Mouse (Mus musculus) heart, postnatal 36 days (tissue): ENCODE measurements around the gene Hsd17b14. TPM values are rescaled to one million over a fixed set of nuclear protein-coding genes. Genes with fewer than 3 reads are reported as not detected.
A peak's percentile ranks its signal among the peaks of the same experiment; 100 is the strongest.

Source experiments
- DNase-seq, 2 experiments: peaks; one replicate each; pipeline ENCODE4 v3.0.0; 2021 to 2022
- intact Hi-C: fragments of 180-260 bp; cut with DNase I; formaldehyde crosslinking; loops from one replicate; pipeline ENCODE4 v1.15.1; 2025
- total RNA-seq, 2 experiments: library from RNA; stranded (reverse); gene quantifications; 2 replicates each; pipeline ENCODE4 v1.2.3; 2021

The Hsd17b14 gene
- total RNA-seq, 2 experiments from 2014 or later = 0.41 to 0.67 TPM

DNA sequence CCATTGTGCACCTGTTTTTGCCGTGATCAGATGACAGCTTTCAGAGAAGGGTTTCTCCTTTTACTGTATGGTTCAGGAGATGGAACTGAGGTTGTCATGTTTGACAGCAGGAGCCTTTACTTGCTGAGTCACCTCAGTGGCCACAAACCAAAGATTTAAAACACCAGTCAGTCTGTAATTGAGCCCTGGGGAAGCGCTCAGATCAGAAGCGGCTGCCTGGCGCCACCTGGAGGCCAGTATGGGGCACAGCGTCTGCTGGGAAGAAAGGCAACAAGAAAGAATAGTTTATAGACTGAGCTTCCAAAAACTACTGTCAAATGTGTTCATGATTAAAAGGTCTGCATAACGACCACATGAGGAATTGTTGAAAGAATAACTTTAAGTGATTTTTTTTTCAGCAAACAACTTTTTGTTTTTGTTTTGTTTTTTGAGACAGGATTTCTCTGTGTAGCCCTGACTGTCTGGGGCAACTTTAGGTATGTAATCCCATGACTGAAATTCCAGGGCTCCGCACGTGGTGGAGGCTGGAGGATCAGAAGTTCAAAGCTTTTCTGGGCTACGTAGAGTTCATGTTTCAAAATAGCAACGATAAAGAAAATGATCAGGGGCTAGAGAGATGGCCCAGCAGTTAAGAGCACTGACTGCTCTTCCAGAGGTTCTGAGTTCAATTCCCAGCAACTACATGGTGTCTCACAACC, 38.6 kb downstream of the Hsd17b14 start:
- intact Hi-C loops = loop anchor here (2.0 to 5.0 kb wide), 2 partner anchors 34 to 90 kb away; partner anchors contain the start of gene Rasip1
- peak; percentile 71 to 78 for DNase-seq

DNA sequence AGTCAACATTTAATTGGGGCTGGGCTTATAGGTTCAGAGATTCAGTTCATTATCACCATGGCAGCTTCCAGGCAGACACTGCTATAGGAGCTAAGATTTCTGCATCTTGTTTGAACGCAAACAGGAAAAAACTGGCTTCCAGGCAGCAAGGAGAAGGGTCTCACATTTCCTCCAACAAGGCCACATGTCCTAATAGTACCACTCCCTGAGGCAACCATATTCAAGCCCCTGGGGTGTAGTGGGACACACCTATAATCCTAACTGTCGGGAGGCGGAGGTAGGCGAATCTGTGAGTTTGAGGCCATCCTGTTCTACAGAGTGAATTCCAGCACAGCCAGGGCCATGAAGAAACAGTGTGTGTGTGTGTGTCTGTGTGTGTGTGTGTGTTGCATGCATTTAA, 40.5 kb downstream of the Hsd17b14 start:
- DNase-seq = no peak
- intact Hi-C loops = loop anchor here (1.0 kb wide), 1 partner anchor 16 kb away; no protein-coding TSS in a partner anchor

DNA sequence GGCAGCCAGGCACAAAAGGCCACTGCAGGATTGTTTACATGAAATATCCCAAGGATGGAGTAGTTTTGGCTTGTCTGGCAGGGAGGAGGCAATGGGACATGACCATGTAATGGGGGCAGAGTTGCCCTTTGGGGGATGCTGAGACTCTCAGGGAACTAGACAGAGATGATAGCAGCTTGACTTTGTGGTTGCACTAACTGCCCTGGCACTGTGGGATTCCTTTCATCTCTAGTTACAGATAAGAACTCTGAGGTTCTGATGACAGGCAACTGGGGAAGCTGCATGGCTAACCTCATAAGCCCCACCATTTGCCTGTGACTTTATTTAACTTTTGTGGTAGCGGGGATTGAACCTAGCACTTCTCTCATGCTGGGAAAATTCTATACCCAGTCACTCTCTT, 41.4 kb downstream of the Hsd17b14 start:
- no peak for DNase-seq
- intact Hi-C loops = no loop called here

DNA sequence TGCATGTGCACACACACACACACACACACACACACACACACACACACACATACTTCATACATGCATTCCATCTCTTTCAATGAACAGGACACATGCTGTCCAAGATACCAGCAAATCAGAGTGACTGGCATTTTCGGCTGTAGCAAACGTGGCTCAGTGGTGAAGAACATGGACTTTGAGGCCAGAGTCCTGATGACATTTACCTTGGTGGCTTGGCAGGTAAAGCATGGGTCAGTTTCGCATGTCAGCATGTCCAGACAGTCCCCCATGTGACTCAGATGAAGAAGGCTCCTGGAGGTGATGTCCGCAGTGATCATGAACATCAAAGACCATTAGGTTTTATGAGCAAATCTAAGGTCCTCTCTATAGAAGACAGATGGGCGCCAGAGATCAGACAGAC, 42.3 kb downstream of the Hsd17b14 start:
- intact Hi-C loops = no loop called here
- DNase-seq = no peak

DNA sequence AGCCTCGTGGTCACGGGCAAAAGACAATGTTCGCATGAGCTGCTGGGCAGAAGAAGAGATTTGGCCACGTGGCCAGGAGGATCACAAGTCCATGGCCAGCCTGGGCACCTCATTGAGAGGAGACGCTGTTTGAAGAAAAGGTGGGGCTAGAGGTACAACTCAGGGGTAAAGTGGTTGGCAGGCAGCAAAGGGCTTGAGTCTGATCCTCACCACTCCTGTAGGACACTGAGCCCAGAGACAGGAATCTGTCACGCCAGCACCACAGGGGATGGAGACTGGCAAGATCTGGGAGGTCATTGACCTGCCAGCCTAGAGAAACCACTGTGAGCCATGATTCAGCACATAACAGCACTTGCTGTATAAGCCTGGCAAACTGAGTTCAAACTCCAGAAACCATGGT, 42.8 kb downstream of the Hsd17b14 start:
- intact Hi-C loops = no loop called here
- DNase-seq = no peak

DNA sequence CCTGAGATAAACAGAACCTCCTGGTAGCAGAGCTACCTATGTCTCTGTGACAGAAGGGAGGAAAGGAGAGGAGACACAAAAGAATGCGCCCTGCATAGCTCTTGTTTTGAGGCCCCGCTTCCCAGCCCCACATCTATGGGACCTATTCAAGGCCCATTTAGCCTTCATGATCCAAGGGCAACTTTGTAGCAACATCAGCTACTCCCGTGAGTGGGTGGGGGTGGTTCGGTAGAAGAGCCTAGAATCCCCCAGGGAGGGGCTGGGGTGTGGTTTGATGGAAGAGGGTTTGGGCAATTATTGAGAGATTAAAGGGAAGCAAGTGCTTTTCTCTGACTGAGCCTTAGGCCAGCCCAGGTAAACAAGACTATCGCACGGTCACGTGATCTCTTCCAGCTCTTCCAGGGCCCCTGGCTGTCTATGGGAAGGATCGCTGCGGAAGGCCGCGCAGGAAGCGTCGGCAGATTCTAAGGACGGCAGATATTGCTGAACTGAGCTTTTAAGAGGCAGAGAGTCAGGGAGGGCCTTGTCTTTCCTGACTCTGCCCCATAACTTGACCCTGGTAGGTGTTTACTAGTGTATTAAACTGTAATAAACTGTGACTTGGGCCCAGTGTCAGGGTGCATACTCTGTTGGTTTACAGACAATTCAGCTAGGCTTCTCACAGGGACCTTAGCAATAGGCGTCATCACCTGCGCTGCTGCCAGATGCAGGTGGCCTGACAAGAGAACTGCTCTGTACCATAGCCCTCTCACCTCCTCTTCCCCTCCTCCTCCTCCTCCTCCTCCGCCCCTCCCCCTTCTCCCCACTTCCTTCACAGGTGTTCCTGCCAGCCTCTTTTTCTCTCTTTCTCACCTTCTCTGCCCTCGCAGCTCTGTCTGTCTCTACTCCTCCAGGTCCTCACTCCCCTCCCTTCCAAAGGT, 44.5 kb downstream of the Hsd17b14 start:
- intact Hi-C loops = no loop called here
- no peak for DNase-seq

DNA sequence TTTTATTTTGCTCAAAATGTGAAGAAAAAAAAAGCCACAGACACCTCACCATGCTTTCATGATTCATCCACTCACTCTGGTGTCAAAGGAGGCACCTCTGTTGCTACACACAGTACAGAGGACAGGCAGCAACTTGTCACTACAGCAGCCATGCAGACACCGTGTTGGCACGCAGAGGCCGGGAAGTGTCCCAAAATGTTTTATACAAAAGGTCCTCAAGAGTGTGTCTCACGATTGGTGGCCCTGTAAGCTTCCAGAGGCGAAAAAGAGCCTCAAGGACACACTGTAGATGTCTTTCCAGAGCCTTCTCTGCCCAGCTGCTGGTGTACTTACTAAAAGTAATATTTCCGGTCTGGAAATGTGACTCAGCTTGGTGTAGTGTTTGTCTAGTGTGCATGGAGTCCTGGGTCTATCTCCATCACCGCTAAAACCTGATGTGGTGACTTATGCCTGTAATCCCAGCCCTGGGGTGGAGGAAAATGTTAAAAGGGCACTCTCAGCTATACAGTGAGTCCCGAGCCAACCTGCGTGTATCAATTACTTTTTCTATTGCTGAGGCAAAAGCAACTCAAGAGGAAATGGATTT, 51.1 kb downstream of the Hsd17b14 start:
- intact Hi-C loops = no loop called here
- no peak for DNase-seq

DNA sequence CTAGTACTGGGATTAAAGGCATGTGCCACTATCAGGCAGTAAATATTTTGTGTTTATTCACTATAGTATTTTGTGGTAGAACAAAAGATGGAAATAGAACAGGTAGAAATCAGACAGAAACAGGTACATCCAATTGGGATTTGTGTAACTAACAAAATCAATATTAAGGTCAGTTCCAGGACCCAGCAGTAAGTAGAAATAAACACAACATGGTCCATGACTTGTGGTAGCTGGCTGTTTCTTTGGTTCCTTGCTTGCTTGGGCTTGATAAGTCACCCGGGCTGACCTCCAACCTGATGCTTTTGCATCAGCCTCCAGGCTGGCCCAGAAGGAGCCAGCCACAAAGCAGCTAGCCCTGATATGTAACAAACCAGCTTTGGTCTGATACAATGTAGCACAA, 54.8 kb downstream of the Hsd17b14 start:
- DNase-seq = no peak
- intact Hi-C loops = no loop called here

DNA sequence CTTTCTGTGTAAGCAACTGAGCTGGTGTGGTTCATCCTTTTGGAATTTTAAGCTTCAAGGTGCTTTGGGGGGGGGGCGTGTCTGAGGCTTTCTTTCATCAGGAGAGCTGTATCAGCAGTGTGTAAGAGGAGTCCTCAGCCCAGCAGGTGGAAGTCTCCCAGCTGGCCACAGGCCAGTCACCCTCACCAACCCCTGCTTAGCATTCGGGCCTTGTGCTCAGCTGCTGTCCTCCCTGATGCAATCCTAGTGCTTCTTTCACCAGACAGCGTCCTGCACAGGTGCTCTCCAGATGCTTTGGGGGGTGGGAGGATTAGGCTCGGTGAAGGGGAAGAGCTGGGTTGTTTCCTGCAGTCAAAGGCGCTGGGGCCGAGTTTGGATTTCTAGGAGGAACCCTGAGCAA, 61.6 kb downstream of the Hsd17b14 start:
- intact Hi-C loops = no loop called here
- no peak for DNase-seq

DNA sequence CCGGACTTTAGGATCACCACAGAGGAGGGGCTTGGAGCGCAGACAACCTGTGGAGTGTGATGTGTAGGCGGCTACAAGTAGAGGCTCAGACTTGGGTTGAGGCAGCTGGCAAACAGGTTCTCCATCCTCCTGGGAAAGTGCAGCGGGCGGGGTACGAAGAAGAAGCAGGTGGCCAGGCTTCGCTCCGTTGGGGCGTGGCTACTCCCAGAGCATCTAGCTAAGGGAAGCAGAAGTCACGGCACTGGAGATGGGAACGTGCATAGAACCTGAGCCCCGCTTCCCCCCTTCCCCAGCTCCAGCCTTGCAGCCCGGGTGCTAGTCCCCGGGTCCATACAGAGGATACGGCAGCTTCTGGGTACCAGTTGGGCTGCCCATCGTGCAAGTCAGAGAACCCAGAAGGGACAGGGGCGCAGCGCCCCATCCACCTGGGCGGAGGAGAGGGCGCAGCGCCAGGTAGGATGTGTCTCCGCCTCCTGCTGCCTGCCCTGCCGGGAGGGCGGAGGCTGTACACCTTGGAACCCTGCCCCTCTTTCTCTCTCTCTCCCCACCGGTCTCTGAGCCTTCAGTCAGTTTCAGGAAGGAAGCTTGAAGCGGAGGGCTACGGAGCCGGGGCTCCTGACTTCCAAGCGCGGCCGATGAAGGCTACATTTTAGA, 62.5 kb downstream of the Hsd17b14 start, which contains the start of gene Fut1:
Gene Fut1, plus strand, starts transcription at position 248 of the 654 bp plus-strand sequence.
- DNase-seq = no peak
- intact Hi-C loops = no loop called here

Other genes starting within 250 kb of the Hsd17b14 start
- 10 to 100 TPM; 24.6 to 27.4 TPM for gene Trpm4, start 221.1 kb upstream of the Hsd17b14 start, total RNA-seq
- gene Hrc, start 219.6 kb upstream of the Hsd17b14 start, total RNA-seq = 100 to 1,000 TPM; 842 to 873 TPM
- not detected for gene Ppfia3, start 187.9 kb upstream of the Hsd17b14 start, total RNA-seq
- 1 to 10 TPM; 1.3 to 1.7 TPM for gene Lin7b, start 184.3 kb upstream of the Hsd17b14 start, total RNA-seq
- gene Snrnp70, start 159.2 kb upstream of the Hsd17b14 start, total RNA-seq = 10 to 100 TPM; 92.8 to 95.9 TPM
- gene Kcna7, start 149.2 kb upstream of the Hsd17b14 start, total RNA-seq = 1 to 10 TPM; 4.5 to 5.8 TPM
- gene Ntf5, start 141.2 kb upstream of the Hsd17b14 start, total RNA-seq = under 1 TPM in 1 of 2 experiments, not detected in 1; 0.30 TPM
- gene Lhb, start 134.1 kb upstream of the Hsd17b14 start, total RNA-seq = not detected
- 100 to 1,000 TPM in 1 of 2 experiments, 10 to 100 TPM in 1; 96.0 to 102 TPM for gene Gys1, start 120.0 kb upstream of the Hsd17b14 start, total RNA-seq
- 10 to 100 TPM; 22.5 to 23.7 TPM for gene Ruvbl2, start 116.8 kb upstream of the Hsd17b14 start, total RNA-seq
- 100 to 1,000 TPM; 246 to 262 TPM for gene Ftl1, start 95.0 kb upstream of the Hsd17b14 start, total RNA-seq
- 10 to 100 TPM; 26.9 to 28.5 TPM for gene Bax, start 88.0 kb upstream of the Hsd17b14 start, total RNA-seq
- under 1 TPM in 1 of 2 experiments, not detected in 1; 0.16 TPM for gene Tulp2, start 73.0 kb upstream of the Hsd17b14 start, total RNA-seq
- 1 to 10 TPM; 5.4 to 5.8 TPM for gene Gm45808, start 68.1 kb upstream of the Hsd17b14 start, total RNA-seq
- gene Dhdh, start 66.1 kb upstream of the Hsd17b14 start, total RNA-seq = 1 to 10 TPM; 7.6 to 7.7 TPM
- gene Nucb1, start 44.5 kb upstream of the Hsd17b14 start, total RNA-seq = 100 to 1,000 TPM; 140 to 148 TPM
- 10 to 100 TPM; 32.0 to 32.9 TPM for gene Ppp1r15a, start 28.6 kb upstream of the Hsd17b14 start, total RNA-seq
- 1 to 10 TPM; 2.7 to 3.2 TPM for gene Plekha4, start 28.6 kb upstream of the Hsd17b14 start, total RNA-seq
- 100 to 1,000 TPM; 232 to 235 TPM for gene Bcat2, start 15.3 kb downstream of the Hsd17b14 start, total RNA-seq
- gene Fgf21, start 60.6 kb downstream of the Hsd17b14 start, total RNA-seq = not detected
- not detected for gene Fut1, start 62.4 kb downstream of the Hsd17b14 start, total RNA-seq
- under 1 TPM in 1 of 2 experiments, not detected in 1; 0.30 TPM for gene Izumo1, start 66.9 kb downstream of the Hsd17b14 start, total RNA-seq
- gene Rasip1, start 72.6 kb downstream of the Hsd17b14 start, total RNA-seq = 10 to 100 TPM; 30.0 to 31.8 TPM
- 1 to 10 TPM; 4.3 to 7.5 TPM for gene Mamstr, start 85.1 kb downstream of the Hsd17b14 start, total RNA-seq
- gene Fut2, start 111.5 kb downstream of the Hsd17b14 start, total RNA-seq = 1 to 10 TPM in 1 of 2 experiments, under 1 TPM in 1; 0.28 to 2.0 TPM
- gene Ntn5, start 129.1 kb downstream of the Hsd17b14 start, total RNA-seq = under 1 TPM in 1 of 2 experiments, not detected in 1; 0.22 TPM
- gene Sec1, start 139.5 kb downstream of the Hsd17b14 start, total RNA-seq = under 1 TPM in 1 of 2 experiments, not detected in 1; 0.22 TPM
- gene Car11, start 144.9 kb downstream of the Hsd17b14 start, total RNA-seq = 1 to 10 TPM; 6.2 to 6.7 TPM
- 100 to 1,000 TPM in 1 of 2 experiments, 10 to 100 TPM in 1; 44.4 to 158 TPM for gene Dbp, start 150.2 kb downstream of the Hsd17b14 start, total RNA-seq
- gene Rpl18, start 160.6 kb downstream of the Hsd17b14 start, total RNA-seq = 100 to 1,000 TPM; 550 to 591 TPM
- gene Sphk2, start 163.1 kb downstream of the Hsd17b14 start, total RNA-seq = 10 to 100 TPM; 16.2 to 18.7 TPM
- under 1 TPM; 0.17 to 0.30 TPM for gene Fam83e, start 166.3 kb downstream of the Hsd17b14 start, total RNA-seq
- gene Spaca4, start 170.9 kb downstream of the Hsd17b14 start, total RNA-seq = not detected
- under 1 TPM; 0.14 TPM for gene Lmtk3, start 228.8 kb downstream of the Hsd17b14 start, total RNA-seq
- not detected for gene Sult2b1, start 229.8 kb downstream of the Hsd17b14 start, total RNA-seq